Mouse (Mus musculus) megakaryocyte, embryonic 14.5 days (primary cell): ENCODE data around the gene Slc12a6.

ENCODE experiments used
- FLI1 ChIP-seq: IDR thresholded peaks from 2 replicates; pipeline ENCODE4 v1.6.1; 2012; ENCODE audit warnings: low read length, inconsistent platforms, mixed read lengths
- GATA1 ChIP-seq: IDR thresholded peaks from 3 replicates; pipeline ENCODE4 v1.6.1; 2012; ENCODE audit warnings: mixed read lengths, low read length, inconsistent platforms, borderline replicate concordance

DNA sequence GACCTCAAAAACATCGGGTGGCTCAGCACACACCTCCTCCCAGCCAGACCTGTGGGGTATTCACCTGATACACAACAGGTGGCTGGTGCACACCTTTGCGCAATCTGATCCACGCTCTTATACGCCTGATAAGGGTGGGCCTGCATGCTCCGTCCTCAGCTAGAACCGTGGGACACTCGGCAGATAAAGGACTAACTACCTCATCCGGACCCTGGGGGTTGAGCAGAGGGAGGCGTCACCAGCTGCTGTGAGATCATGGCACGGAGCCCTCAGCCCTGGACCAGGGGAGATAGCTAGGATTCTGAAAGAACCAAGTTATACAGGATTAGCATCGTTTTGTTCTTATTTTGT is 592 bp downstream of the Slc12a6 start, which contains the start of gene Gm21985:
- TF ChIP-seq GATA1 (no peak), FLI1 (no peak)
